Mouse (Mus musculus) bone marrow macrophage, adult 2 months (primary cell): ENCODE data around the gene Scamp4. TPM values are rescaled to one million over a fixed set of nuclear protein-coding genes. Genes with fewer than 3 reads are reported as not detected.
A peak's percentile ranks its signal among the peaks of the same experiment; 100 is the strongest.

ENCODE experiments used
- H3K27ac ChIP-seq: 2 replicates; pipeline ENCODE4 v1.5.1; 2012; ENCODE audit warnings: low read depth, low read length; ENCODE audit not compliant: insufficient read depth
- H3K4me1 ChIP-seq: 2 replicates; pipeline ENCODE4 v1.6.1; 2012; ENCODE audit warnings: low read length; ENCODE audit not compliant: control insufficient read depth, insufficient read depth
- H3K4me3 ChIP-seq: 2 replicates; pipeline ENCODE4 v1.5.1; 2012; ENCODE audit warnings: mild to moderate bottlenecking, low read length, moderate library complexity; ENCODE audit not compliant: insufficient read depth
- CTCF ChIP-seq: IDR thresholded peaks from 2 replicates; pipeline ENCODE4 v1.5.1; 2012; ENCODE audit warnings: low read depth, mild to moderate bottlenecking, low read length, moderate library complexity
- POLR2A ChIP-seq: IDR thresholded peaks from 2 replicates; pipeline ENCODE4 v1.6.1; 2012; ENCODE audit warnings: mild to moderate bottlenecking, low read depth, low read length, borderline replicate concordance
- polyA plus RNA-seq: library from polyadenylated mRNA; stranded (reverse); fragments of >200 nt; gene quantifications from 2 replicates; pipeline ENCODE4 v1.2.4, GENCODE M21; 2012; ENCODE audit not compliant: missing spikeins, insufficient read depth, insufficient read length

Gene Scamp4
- polyA plus RNA-seq, 1 experiment: 35.4 TPM

- peak overlapping the region; percentile 83 for H3K27ac ChIP-seq
- TF ChIP-seq CTCF (no peak), POLR2A (no peak)
- peaks cover 24% of the 10 kb centered on the region for H3K4me1 ChIP-seq
- peak overlapping the region; percentile 65 for H3K4me3 ChIP-seq
Observed at GRCm38 (mm10) chr10:80620796-80621689, 18.4 kb downstream of the Scamp4 start.

- Histone ChIP-seq H3K4me3 (peak overlapping the region; percentile 65), H3K27ac (peak overlapping the region; percentile 83), H3K4me1 (peaks cover 24% of the 10 kb centered on the region)
- TF ChIP-seq CTCF (no peak), POLR2A (no peak)
Observed at GRCm38 (mm10) chr10:80621690-80621939, 18.9 kb downstream of the Scamp4 start.

DNA sequence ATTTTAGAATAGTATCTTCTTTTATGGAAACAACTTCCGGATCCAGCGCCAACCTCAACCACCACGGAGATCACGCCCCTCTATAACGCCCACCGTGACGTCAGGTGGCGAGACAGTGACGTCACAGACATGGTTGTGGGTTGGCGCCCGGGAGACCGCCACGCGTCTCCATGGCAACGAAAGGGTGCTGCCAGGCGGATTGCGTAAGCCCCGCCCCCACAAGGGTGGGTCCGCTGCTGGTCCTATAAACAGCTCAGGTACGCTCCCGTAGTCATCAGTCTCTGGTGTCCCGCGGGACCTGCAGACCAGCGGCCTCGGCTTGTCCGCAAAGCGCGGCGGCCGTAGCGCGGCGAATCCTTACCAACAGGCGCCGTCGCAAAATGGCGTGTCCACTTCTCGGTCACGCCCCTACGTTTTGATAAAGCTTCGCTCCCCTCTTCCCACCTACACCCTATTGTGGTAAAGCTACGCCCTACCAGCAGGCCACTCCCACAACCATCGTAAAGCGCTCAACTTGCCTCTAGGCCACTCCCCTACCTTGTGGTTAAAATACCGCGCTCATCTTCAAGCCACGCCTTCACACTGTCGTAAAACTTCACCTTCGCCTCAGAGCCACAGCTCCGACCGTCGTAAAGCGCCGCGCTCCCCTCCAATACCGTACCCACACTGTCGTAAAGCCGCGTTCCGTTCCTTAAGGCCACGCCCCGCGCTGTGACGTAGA lies 19.4 kb downstream of the Scamp4 start:
- Histone ChIP-seq H3K27ac (peak overlapping the region; percentile 83), H3K4me3 (peak overlapping the region; percentile 65), H3K4me1 (peaks cover 23% of the 10 kb centered on the region)
- TF ChIP-seq POLR2A (no peak), CTCF (no peak)

DNA sequence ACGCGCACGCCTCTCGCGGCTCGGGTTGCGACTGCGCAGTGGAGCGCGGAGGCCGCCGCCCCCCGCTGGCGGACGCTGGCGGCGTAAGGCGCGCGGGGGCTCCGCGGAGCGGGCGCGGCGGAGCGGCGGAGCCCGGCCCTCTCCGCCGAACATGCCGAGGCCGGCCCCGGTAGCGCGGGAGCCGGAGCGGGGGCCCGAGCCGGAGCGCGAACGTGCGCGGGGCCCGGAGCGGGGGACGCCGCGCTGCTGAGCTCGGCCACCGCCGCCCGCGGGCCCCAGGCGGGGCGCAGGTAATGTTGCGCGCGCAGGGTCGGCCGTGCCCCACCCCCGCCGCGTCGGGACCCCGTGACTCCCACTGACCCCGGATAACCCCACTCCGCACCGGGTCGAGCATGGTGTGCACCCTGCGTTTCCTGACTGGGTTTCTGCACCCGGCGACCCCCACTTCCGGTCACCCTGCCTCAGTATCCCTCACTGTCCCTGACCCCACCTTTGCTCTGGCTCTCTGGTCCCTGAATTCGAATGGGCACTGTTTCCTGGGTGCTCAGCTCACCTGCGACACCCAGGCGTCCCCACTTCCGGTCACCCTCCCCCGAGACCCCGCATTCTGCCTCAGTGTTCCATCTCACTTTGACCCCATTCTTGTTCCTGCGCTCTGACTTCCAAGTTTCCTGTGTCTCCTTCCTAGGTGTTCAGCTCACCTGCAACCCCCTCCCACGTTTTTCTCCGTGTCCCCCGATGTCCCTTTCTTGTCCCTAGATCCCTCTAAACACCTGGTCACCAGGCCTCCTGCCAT lies 20.2 kb downstream of the Scamp4 start, which contains the start of gene Csnk1g2:
Gene Csnk1g2 (plus strand): TSS at position 178 of the 796 bp plus-strand sequence.
- H3K27ac ChIP-seq: peak within 1 kb of the TSS; percentile 83
- H3K4me3 ChIP-seq: peak within 1 kb of the TSS; percentile 79
- H3K4me1 ChIP-seq: peaks cover 16% of the 10 kb centered on the region
- no peak for TF ChIP-seq CTCF
- no peak for TF ChIP-seq POLR2A

DNA sequence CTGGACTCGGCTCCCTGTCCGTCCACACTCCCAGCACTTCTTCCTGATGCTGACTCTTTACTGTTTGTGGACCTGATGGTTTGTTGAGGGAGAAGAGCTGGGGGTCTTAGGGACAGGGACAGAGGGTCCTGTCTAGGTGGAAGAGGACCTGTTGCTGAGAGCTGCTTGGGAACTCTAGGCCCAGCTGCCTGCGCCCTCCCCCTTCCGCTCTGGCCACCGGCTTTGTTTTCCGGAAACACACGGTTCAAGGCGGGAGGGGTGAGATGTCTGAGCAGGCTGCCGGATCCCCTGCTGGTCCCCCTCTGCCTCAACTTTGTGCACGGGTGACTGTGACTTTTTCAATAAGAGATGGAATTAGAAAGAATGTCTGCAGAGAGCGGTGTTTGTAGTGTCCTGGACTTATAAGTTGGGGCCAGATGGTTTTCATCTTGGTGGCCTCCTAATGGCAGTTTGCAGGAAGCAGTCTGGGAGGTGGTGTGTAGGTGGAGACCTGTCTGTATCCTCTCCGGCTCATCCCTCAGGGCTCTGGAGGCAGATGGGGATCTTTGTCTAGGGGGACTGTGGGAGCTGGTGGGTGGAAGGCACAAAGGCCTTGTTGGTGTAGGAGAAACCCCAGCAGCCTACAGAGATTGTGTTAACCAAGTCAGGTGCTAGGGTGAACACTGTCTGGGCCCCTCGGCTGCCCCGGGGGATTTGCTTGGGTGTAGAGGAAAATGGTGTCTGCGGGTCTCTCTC lies 21.0 kb downstream of the Scamp4 start:
- peaks cover 9% of the 10 kb centered on the region for H3K4me1 ChIP-seq
- H3K27ac ChIP-seq: peak overlapping the region; percentile 79
- 0 out of 2 replicates have a peak, but pooled peaks have one; percentile 29 for TF ChIP-seq POLR2A
- TF ChIP-seq CTCF: no peak
- H3K4me3 ChIP-seq: peak overlapping the region; percentile 79

GRCm38 (mm10) chr10:80625764-80626163 lies 23.1 kb downstream of the Scamp4 start:
- peaks cover 9% of the 10 kb centered on the region for H3K4me1 ChIP-seq
- no peak overlapping the region for H3K27ac ChIP-seq
- no peak for TF ChIP-seq POLR2A
- TF ChIP-seq CTCF: no peak
- H3K4me3 ChIP-seq: no peak overlapping the region

DNA sequence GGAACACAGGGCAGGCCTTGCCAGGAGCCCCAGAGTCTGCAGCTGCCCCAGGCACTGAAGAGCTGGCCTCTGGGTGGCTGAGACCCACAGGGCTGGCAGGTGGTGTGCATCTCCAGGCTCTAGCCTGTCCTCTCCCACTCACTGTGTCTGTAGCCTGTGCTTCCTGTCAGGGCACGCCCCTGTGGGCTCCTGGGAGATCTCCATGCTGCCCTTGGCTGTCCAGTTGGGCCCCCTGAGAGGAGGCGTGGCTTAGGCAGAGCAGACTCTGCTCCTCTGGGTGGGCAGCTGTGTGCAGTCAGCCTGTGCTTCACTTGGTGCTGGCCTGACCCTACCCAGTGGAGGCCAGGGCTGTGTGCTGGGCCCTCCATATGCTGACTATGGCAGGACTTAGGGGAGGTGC lies 25.0 kb downstream of the Scamp4 start:
- Histone ChIP-seq H3K27ac (no peak overlapping the region), H3K4me3 (no peak overlapping the region), H3K4me1 (peaks cover 4% of the 10 kb centered on the region; the same call in 1 of the 2 replicates)
- no peak for TF ChIP-seq CTCF

GRCm38 (mm10) chr10:80628925-80629324 lies 26.3 kb downstream of the Scamp4 start:
- no peak for TF ChIP-seq CTCF
- H3K4me3 ChIP-seq: no peak overlapping the region
- no peak overlapping the region for H3K27ac ChIP-seq
- peaks cover 4% of the 10 kb centered on the region; the same call in 1 of the 2 replicates for H3K4me1 ChIP-seq

GRCm38 (mm10) chr10:80635345-80635744 lies 32.7 kb downstream of the Scamp4 start:
- Histone ChIP-seq H3K27ac (no peak overlapping the region), H3K4me3 (no peak overlapping the region), H3K4me1 (no peaks in the 10 kb centered on the region)
- TF ChIP-seq POLR2A: no peak
- no peak for TF ChIP-seq CTCF
